Mouse (Mus musculus) E14TG2a.4 (cell line): ENCODE results near the gene Gen1.

Experiments
- CTCF ChIP-seq: conservative IDR thresholded peaks from 2 replicates; pipeline ENCODE4 v1.5.1; 2014; ENCODE audit warnings: low read length
- POU5F1 ChIP-seq: IDR thresholded peaks from 2 replicates; pipeline ENCODE4 v1.6.1; 2014; ENCODE audit warnings: low read length, borderline replicate concordance

DNA sequence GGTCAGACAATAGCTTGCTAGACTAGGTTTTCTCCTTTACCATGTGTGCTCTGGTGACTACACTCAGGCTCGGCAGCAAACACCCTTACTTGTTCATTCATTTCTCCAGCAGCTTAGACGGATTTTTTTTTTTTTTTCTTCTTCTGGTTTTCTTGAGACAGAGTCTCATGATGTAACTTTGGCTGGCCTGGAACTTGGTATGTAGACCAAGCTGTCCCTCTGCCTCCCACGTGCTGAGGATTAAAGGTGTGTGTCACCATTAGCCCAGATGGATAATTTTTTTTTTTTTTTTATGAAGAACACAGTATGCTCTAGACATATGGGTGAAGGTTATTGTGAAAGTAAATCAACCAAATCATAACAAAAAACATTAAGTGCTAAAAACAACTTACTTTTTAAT is 15.3 kb downstream of the Gen1 start:
- TF ChIP-seq CTCF: no peak
- no peak for TF ChIP-seq POU5F1
